Mouse (Mus musculus) erythroblast, adult 5-6 weeks (primary cell): ENCODE measurements around the gene Gm17555. TPM values are rescaled to one million over a fixed set of nuclear protein-coding genes. Genes with fewer than 3 reads are reported as not detected.

ENCODE experiments used
- total RNA-seq, 2 experiments: library from RNA; stranded (forward) in 1 of 2; stranded (reverse) in 1 of 2; fragments of 150-400 nt in 1 of 2; fragments of 200-764, 138-1000 nt in 1 of 2; gene quantifications; 2 replicates each; pipeline versions ENCODE4 v1.2.3 to v1.2.4; 2015 to 2017; ENCODE audit warnings: low replicate concordance in 2 of 2

Gene Gm17555
- total RNA-seq, 2 experiments from 2014 or later, result not detected

Other genes with a start within 250 kb of the Gm17555 start
- gene Fgf7, start 180.4 kb upstream of the Gm17555 start, total RNA-seq (2015; ENCODE audit: low replicate concordance), result not detected in 2 replicates
- not detected in 2 replicates for gene Fgf7, start 180.4 kb upstream of the Gm17555 start, total RNA-seq (2017; ENCODE audit: low replicate concordance)
- gene Fam227b, start 63.1 kb upstream of the Gm17555 start, total RNA-seq (2015; ENCODE audit: low replicate concordance), result not detected in 2 replicates
- gene Fam227b, start 63.1 kb upstream of the Gm17555 start, total RNA-seq (2017; ENCODE audit: low replicate concordance), result not detected in 2 replicates
- gene Dtwd1, start 63.0 kb upstream of the Gm17555 start, total RNA-seq (2015; ENCODE audit: low replicate concordance), result 10.4 and 12.3 TPM in 2 replicates
- gene Dtwd1, start 63.0 kb upstream of the Gm17555 start, total RNA-seq (2017; ENCODE audit: low replicate concordance), result 4.3 and 7.7 TPM in 2 replicates